Mouse (Mus musculus) kidney, embryonic 14.5 days (tissue): ENCODE data around the gene Rnf113a2. TPM values are rescaled to one million over a fixed set of nuclear protein-coding genes. Genes with fewer than 3 reads are reported as not detected.

Source experiments
- ATAC-seq: fragments of 200-750 bp; cut with Nextera tagmentation; 2 replicates; pipeline ENCODE4 v1.8.0; 2017; ENCODE audit warnings: moderate number of reproducible peaks, mild to moderate bottlenecking, moderate TSS enrichment, moderate library complexity; ENCODE audit not compliant: low FRiP score, low TSS enrichment
- H3K27ac ChIP-seq: fragments of 300-500 bp; sonication (generic); 2 replicates; pipeline ENCODE4 v1.5.1; 2014; ENCODE audit warnings: low read depth, mild to moderate bottlenecking, low read length, moderate library complexity, mixed read lengths
- H3K27me3 ChIP-seq: fragments of 300-500 bp; sonication (generic); 2 replicates; pipeline ENCODE4 v1.6.1; 2014; ENCODE audit warnings: mild to moderate bottlenecking, low read length; ENCODE audit not compliant: control insufficient read depth, insufficient read depth
- H3K36me3 ChIP-seq: fragments of 300-500 bp; sonication (generic); 2 replicates; pipeline ENCODE4 v1.6.1; 2014; ENCODE audit warnings: low read length, mixed read lengths; ENCODE audit not compliant: control insufficient read depth, insufficient read depth
- H3K4me1 ChIP-seq: fragments of 300-500 bp; sonication (generic); 2 replicates; pipeline ENCODE4 v1.6.1; 2014; ENCODE audit warnings: low read length, mixed read lengths; ENCODE audit not compliant: control insufficient read depth, insufficient read depth
- H3K4me2 ChIP-seq: fragments of 300-500 bp; sonication (generic); replicated peaks from 2 replicates; pipeline ENCODE4 v1.6.1; 2014; ENCODE audit warnings: low read depth, mild to moderate bottlenecking, low read length
- H3K4me3 ChIP-seq: fragments of 300-500 bp; sonication (generic); 2 replicates; pipeline ENCODE4 v1.5.1; 2014; ENCODE audit warnings: mild to moderate bottlenecking, low read length
- H3K9ac ChIP-seq: fragments of 300-500 bp; sonication (generic); 2 replicates; pipeline ENCODE4 v1.6.1; 2014; ENCODE audit warnings: low read depth, mild to moderate bottlenecking, low read length, moderate library complexity
- H3K9me3 ChIP-seq: fragments of 300-500 bp; sonication (generic); 2 replicates; pipeline ENCODE4 v1.6.1; 2016; ENCODE audit warnings: low read length; ENCODE audit not compliant: control insufficient read depth
- WGBS: fragments of 180-500 bp; shearing (Covaris S2); extraction: QIAGEN DNeasy Blood & Tissue Kit; methylation state at CpG from one replicate; pipeline ENCODE4 v1.1.7; 2014; 5-methylcytosine and 5-hydroxymethylcytosine counted together
- polyA plus RNA-seq: library from polyadenylated mRNA; unstranded; fragments of >200 nt; fragmentation: Nextera tagmentation; extraction: Ambion mirVana; gene quantifications from 2 replicates; pipeline ENCODE4 v1.2.1, GENCODE M21; 2014

Rnf113a2 gene
- polyA plus RNA-seq, 1 experiment from 2014 or later, result 22.1 TPM

DNA sequence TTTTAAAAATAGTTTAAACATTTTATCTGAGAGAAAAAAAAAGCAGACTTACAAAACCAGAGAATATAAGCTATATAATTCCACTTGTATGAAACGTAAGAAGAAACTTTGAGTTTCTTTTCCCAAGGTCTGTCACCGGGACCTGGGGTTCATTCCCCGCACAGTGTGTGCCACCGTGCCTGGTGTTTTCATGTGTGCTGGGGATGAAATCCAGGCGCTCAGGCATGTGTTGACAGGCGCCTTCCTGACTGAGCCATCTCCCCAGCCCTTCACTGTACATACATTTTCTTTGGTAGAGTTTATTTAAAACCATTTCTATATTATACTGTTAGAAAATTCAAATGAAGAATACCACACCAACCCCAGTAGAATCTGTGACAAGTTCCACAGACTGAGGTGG is 26.7 kb upstream of the Rnf113a2 start:
- Histone ChIP-seq H3K4me1 (no peaks in the 10 kb centered on the region), H3K9ac (no peak overlapping the region), H3K27me3 (no peaks in the 10 kb centered on the region), H3K4me3 (no peak overlapping the region), H3K9me3 (no peaks in the 10 kb centered on the region), H3K27ac (no peak overlapping the region), H3K36me3 (no peaks in the 10 kb centered on the region; the same call in 1 of the 2 replicates), H3K4me2 (no peak overlapping the region)
- no peak for ATAC-seq
- WGBS, result 88% methylated on average over 6 of the region's 6 CpGs

DNA sequence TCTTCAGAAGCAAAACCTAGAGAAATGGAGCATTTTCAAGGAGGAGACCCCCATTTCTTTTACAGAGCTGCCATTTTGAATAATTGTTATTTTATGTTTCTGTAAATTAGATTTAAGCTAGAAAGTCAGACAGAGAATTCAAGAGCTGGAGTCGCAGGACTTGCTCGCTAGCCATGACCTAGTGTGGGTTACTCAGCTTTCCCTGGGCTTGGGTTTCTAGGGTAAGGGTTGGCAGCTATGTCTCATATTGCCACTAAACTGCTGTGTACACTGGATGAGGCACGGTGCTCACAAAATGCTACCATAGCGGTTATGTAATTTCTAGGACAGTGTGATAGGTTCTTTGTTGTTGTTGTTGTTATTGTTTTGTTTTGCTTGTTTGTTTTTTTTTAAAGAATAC is 24.3 kb upstream of the Rnf113a2 start:
- H3K4me3 ChIP-seq, result no peak overlapping the region
- H3K36me3 ChIP-seq, result no peaks in the 10 kb centered on the region
- no peaks in the 10 kb centered on the region for H3K27me3 ChIP-seq
- H3K9ac ChIP-seq, result no peak overlapping the region
- no peak overlapping the region for H3K4me2 ChIP-seq
- ATAC-seq, result no peak
- H3K9me3 ChIP-seq, result no peaks in the 10 kb centered on the region
- H3K27ac ChIP-seq, result no peak overlapping the region
- WGBS, result 91% methylated on average over 4 of the region's 4 CpGs
- H3K4me1 ChIP-seq, result no peaks in the 10 kb centered on the region

DNA sequence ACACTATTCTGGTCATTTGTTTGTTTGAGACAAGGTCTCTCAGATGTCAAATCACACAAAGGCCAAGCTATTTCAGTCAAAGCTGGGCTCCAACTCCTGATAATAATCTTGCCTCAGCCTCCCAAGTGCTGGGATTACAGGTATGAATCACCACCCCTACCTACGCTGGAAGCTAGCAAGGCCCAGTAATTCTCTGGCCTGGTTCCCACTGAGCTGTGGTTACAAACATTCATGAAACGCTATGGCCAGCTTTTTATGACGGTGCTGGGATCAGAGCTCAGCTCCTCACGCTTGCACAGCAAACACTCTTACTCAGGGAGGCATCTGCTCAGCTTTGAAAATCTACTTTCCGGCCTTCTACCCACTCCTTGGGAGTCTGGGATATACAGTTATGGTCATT is 23.1 kb upstream of the Rnf113a2 start:
- no peak overlapping the region for H3K4me3 ChIP-seq
- H3K9me3 ChIP-seq, result no peaks in the 10 kb centered on the region
- H3K27ac ChIP-seq, result no peak overlapping the region
- ATAC-seq, result no peak
- no peak overlapping the region for H3K4me2 ChIP-seq
- 83% methylated on average over 5 of the region's 5 CpGs for WGBS
- no peak overlapping the region for H3K9ac ChIP-seq
- no peaks in the 10 kb centered on the region for H3K4me1 ChIP-seq
- no peaks in the 10 kb centered on the region for H3K36me3 ChIP-seq
- no peaks in the 10 kb centered on the region for H3K27me3 ChIP-seq

DNA sequence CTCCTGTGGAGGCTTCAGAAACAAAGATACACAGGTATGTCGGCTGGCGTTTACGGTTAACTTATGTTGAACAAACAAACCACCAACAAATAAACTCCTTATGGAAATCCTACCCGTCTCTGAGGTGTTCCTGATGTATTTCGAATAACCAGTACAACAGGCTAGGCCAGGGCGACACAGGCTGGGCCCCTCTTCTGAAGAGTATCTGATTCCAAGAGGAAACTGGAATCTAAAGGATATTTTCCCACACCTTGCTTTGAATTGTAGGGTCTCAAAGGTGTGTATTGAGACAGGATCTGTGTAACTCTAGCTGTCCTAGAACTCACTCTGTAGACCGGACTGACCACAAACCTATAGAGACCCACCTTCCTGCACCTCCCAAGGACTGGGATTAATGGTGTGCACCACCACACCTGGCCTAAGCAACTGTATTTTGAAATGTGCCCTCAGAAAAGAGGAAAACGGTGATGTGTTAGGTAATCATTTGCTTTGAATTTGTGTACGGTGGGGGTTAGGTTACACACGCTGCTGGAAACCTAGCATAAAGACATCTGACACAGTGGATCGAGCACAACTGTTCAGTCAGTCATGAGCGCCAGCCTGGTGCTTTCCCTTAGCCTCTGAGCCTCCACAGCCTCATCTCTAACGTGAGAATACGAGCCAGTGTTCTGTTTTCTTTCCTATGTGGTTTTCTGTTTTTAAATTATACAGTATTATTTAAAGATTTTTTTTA is 19.9 kb upstream of the Rnf113a2 start:
- Histone ChIP-seq H3K36me3 (no peaks in the 10 kb centered on the region), H3K4me2 (no peak overlapping the region), H3K9me3 (no peaks in the 10 kb centered on the region), H3K4me1 (no peaks in the 10 kb centered on the region), H3K27ac (no peak overlapping the region), H3K27me3 (no peaks in the 10 kb centered on the region), H3K4me3 (no peak overlapping the region), H3K9ac (no peak overlapping the region)
- no peak for ATAC-seq
- WGBS, result 79% methylated on average over 14 of the region's 14 CpGs

DNA sequence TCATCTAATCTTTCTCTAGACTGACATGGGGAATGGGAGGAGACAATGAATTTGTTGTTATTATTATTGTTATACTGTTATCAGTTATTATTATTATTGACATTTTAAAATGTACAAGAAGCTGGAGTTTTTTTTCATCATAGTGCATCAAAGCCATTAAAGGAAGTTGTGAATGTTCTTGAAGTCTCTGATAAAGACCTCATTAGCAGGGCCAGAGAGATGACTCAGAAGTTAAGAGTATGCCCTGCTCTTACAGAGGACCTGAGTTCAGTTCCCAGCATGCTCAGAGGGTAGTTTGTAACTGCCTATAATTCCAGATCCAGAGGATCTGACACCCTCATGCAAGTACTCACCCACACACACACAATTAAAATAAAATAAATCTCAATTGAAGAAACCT is 19.3 kb upstream of the Rnf113a2 start:
- H3K4me1 ChIP-seq, result no peaks in the 10 kb centered on the region
- no peak overlapping the region for H3K27ac ChIP-seq
- H3K4me3 ChIP-seq, result no peak overlapping the region
- no peaks in the 10 kb centered on the region for H3K9me3 ChIP-seq
- no peaks in the 10 kb centered on the region for H3K36me3 ChIP-seq
- no peak overlapping the region for H3K9ac ChIP-seq
- no peak overlapping the region for H3K4me2 ChIP-seq
- H3K27me3 ChIP-seq, result no peaks in the 10 kb centered on the region
- ATAC-seq, result no peak

DNA sequence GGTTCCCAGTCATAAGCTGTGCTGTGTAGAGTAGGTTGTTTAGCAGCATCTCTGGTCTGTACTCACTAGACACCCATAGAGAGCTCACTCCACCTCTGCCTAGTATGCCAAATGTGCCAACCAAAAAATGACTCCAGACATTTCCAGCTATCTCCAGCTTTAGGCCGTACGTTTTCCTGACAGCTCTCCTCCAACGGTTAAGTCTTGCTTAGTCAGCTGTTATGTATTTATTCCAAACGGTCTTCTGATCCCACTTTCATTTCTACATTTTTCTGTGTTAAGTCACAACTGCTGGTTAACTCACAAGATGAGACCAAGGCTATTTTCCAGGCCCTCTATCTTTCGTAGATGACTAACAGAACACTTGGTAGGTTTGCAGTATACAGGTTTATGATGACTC is 18.4 kb upstream of the Rnf113a2 start:
- no peak overlapping the region for H3K27ac ChIP-seq
- ATAC-seq, result no peak
- no peak overlapping the region for H3K4me2 ChIP-seq
- H3K27me3 ChIP-seq, result no peaks in the 10 kb centered on the region
- no peaks in the 10 kb centered on the region for H3K36me3 ChIP-seq
- H3K4me1 ChIP-seq, result no peaks in the 10 kb centered on the region
- H3K9ac ChIP-seq, result no peak overlapping the region
- H3K4me3 ChIP-seq, result no peak overlapping the region
- WGBS, result 75% methylated on average over 5 of the region's 5 CpGs
- H3K9me3 ChIP-seq, result no peaks in the 10 kb centered on the region

DNA sequence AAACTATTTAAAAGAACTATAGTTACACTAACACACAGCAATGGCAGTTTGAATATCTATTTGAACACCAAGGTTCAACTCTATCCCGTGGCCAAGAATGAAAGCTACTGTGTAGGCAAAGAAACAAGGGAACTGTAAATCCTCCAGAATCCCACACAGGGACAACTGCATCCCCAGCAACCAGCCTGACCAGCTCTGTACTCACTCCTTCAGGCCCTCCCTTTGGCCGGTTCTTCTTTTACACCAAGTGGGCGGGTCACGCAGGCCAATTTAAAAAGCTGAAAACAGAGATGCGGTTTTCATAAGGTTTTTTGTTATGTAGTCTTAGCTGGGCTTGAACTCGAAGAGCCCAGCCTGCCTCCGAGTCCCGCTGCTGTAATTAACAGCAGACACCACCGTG is 17.9 kb upstream of the Rnf113a2 start:
- Histone ChIP-seq H3K4me3 (no peak overlapping the region), H3K27me3 (no peaks in the 10 kb centered on the region), H3K36me3 (no peaks in the 10 kb centered on the region), H3K9ac (no peak overlapping the region), H3K9me3 (no peaks in the 10 kb centered on the region), H3K4me2 (no peak overlapping the region), H3K27ac (no peak overlapping the region), H3K4me1 (no peaks in the 10 kb centered on the region)
- 80% methylated on average over 9 of the region's 9 CpGs for WGBS
- no peak for ATAC-seq

DNA sequence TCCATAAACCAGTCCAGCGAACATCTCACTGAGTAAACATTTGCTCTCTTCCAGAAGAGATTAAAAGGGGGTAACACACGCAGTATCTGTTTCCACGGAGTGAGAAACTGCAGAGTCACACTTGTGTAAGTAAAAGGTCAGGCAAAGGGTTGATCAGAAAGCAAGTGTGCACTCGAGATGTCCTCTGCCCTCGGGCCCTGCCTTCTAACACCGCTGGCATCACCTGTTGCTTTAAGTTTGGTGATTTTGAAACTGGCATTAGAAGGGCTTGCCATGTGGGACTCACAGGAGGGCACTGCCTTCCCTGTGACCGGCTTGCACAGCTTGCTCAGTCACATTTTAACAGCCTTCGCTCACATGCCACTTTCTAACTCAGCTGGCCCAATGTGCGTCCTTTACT is 17.3 kb upstream of the Rnf113a2 start:
- no peak for ATAC-seq
- Histone ChIP-seq H3K4me2 (no peak overlapping the region), H3K4me1 (no peaks in the 10 kb centered on the region), H3K9me3 (no peaks in the 10 kb centered on the region), H3K27ac (no peak overlapping the region), H3K4me3 (no peak overlapping the region), H3K36me3 (no peaks in the 10 kb centered on the region), H3K27me3 (no peaks in the 10 kb centered on the region), H3K9ac (no peak overlapping the region)
- WGBS, result 67% methylated on average over 9 of the region's 9 CpGs

DNA sequence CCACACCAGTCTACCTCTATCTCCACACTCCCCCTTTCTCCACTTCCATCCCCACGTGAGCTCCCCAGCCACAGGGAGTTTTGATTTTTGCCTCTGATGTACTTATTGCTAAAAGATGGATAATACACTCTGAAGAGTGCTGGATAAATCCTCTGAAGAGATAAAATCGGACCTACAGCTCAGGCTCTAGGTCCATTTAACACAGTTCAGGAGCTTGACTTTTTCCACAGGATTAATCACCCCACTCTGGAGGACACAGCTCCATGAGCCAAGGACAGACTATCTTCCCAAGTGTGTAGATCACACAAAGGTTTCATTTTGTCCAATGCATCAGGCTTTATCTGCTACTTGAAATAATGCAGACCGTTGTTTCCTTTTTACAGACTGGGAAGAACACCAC is 16.9 kb upstream of the Rnf113a2 start:
- Histone ChIP-seq H3K9ac (no peak overlapping the region), H3K27me3 (no peaks in the 10 kb centered on the region), H3K9me3 (no peaks in the 10 kb centered on the region), H3K27ac (no peak overlapping the region), H3K4me1 (no peaks in the 10 kb centered on the region), H3K4me3 (no peak overlapping the region), H3K4me2 (no peak overlapping the region), H3K36me3 (no peaks in the 10 kb centered on the region)
- WGBS, result 88% methylated on average over 3 of the region's 3 CpGs
- no peak for ATAC-seq
